Mouse (Mus musculus) kidney, postnatal 0 days (tissue): ENCODE measurements at regions not wholly inside any gene's neighbourhood (a gene's known extent, or its start where the extent isn't known, plus 50 kb on each side); places are given as distances from the start of the nearest gene placed in this dataset.

Source experiments
- ATAC-seq: fragments of 200-750 bp; cut with Nextera tagmentation; replicated peaks from 2 replicates; pipeline ENCODE4 v1.8.0; 2017; ENCODE audit warnings: low read depth, moderate number of reproducible peaks, moderate TSS enrichment, moderate library complexity; ENCODE audit not compliant: low FRiP score
- DNase-seq: peaks from one replicate; pipeline ENCODE4 v3.0.0-alpha.2; 2016; ENCODE audit warnings: low spot score
- H3K27ac ChIP-seq: fragments of 300-500 bp; sonication (generic); 2 replicates; pipeline ENCODE4 v1.5.1; 2014; ENCODE audit warnings: mild to moderate bottlenecking
- H3K27me3 ChIP-seq: fragments of 300-500 bp; sonication (generic); 2 replicates; pipeline ENCODE4 v1.6.1; 2014; ENCODE audit warnings: low read length, mixed read lengths; ENCODE audit not compliant: insufficient read depth
- H3K36me3 ChIP-seq: fragments of 300-500 bp; sonication (generic); 2 replicates; pipeline ENCODE4 v1.6.1; 2014; ENCODE audit warnings: low read length, mixed read lengths; ENCODE audit not compliant: insufficient read depth
- H3K4me1 ChIP-seq: fragments of 300-500 bp; sonication (generic); replicated peaks from 2 replicates; pipeline ENCODE4 v1.6.1; 2014; ENCODE audit warnings: antibody characterized with exemption, low read length, mixed read lengths; ENCODE audit not compliant: insufficient read depth
- H3K4me2 ChIP-seq: fragments of 300-500 bp; sonication (generic); 2 replicates; pipeline ENCODE4 v1.6.1; 2014; ENCODE audit warnings: mild to moderate bottlenecking, low read length, moderate library complexity, mixed read lengths
- H3K4me3 ChIP-seq: fragments of 300-500 bp; sonication (generic); replicated peaks from 2 replicates; pipeline ENCODE4 v1.5.1; 2014; ENCODE audit warnings: low read depth, low read length
- H3K9ac ChIP-seq: fragments of 300-500 bp; sonication (generic); 2 replicates; pipeline ENCODE4 v1.6.1; 2014; ENCODE audit warnings: low read depth, low read length
- H3K9me3 ChIP-seq: fragments of 300-500 bp; sonication (generic); replicated peaks from 2 replicates; pipeline ENCODE4 v1.6.1; 2016; ENCODE audit warnings: low read length, inconsistent platforms, mixed read lengths
- CTCF ChIP-seq: IDR thresholded peaks from 2 replicates; pipeline ENCODE4 v1.5.1; 2016; ENCODE audit warnings: antibody characterized with exemption, low read depth, mild to moderate bottlenecking, moderate library complexity
- WGBS: fragments of 180-500 bp; shearing (Covaris S2); extraction: QIAGEN DNeasy Blood & Tissue Kit; methylation state at CpG from one replicate; pipeline ENCODE4 v1.1.7; 2014; 5-methylcytosine and 5-hydroxymethylcytosine counted together

DNA sequence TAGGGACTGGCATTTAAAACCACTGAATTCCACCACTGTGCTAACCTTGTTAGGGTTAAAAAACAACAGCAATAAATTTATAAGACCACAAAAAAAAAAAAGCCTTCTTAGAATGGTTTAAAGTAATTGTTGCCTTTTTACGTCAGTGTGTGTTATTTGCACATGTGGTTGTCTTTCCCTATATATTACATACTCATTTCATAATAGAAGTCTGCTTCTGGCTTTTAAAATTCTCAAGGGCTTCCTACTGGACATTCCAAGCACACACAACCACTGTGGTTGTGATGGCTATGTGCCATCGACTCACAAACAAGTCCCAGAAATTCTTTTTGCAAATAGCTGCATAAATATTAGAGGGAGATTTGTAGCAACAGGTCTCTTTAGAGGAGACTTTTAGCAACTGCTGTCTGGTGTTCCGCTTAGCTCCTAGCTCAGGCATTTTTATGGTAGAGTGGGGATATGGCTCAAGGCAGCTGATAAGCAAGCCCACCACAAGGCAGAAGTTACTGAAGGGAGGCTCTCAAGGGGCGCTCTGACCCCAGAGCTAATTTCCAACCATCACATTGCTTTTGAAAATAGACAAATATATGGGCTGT, 138.8 kb upstream of the Gpc5 start:
- Histone ChIP-seq H3K27me3 (no peaks in the 10 kb centered on the region), H3K4me3 (no peak overlapping the region), H3K27ac (no peak overlapping the region), H3K4me1 (0 out of 2 replicates have a peak, but pooled peaks cover 3% of the 10 kb centered on the region), H3K4me2 (no peak overlapping the region), H3K36me3 (no peaks in the 10 kb centered on the region), H3K9ac (no peak overlapping the region), H3K9me3 (no peaks in the 10 kb centered on the region)
- WGBS, result 39% methylated on average over 4 of the region's 4 CpGs
- DNase-seq (peak; percentile 63), ATAC-seq (no peak)
- TF ChIP-seq CTCF, result no peak

DNA sequence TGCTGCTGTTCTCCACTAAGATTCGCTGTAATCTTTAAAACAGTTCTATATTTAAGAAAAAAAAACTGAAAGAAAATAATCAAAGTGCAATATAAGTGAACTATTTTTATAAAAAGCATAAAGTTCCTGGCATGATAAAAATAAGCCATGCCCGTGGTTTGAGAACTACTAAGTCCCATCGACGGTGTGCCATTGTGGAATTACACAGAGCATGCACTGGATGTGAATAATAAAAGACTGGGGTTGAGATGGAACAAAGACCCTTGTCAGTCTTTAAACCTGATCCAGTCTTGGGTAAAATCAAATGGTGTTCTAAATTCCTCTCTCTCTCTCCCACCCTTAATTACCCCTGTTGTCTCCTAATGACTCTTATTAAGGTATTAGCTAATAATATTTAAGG, 137.7 kb upstream of the Gpc5 start:
- Histone ChIP-seq H3K9ac (no peak overlapping the region), H3K27me3 (no peaks in the 10 kb centered on the region), H3K27ac (no peak overlapping the region), H3K9me3 (no peaks in the 10 kb centered on the region), H3K4me3 (no peak overlapping the region), H3K4me2 (no peak overlapping the region), H3K36me3 (no peaks in the 10 kb centered on the region), H3K4me1 (0 out of 2 replicates have a peak, but pooled peaks cover 3% of the 10 kb centered on the region)
- no peak for TF ChIP-seq CTCF
- 69% methylated on average over 4 of the region's 4 CpGs for WGBS
- ATAC-seq (no peak), DNase-seq (no peak)

DNA sequence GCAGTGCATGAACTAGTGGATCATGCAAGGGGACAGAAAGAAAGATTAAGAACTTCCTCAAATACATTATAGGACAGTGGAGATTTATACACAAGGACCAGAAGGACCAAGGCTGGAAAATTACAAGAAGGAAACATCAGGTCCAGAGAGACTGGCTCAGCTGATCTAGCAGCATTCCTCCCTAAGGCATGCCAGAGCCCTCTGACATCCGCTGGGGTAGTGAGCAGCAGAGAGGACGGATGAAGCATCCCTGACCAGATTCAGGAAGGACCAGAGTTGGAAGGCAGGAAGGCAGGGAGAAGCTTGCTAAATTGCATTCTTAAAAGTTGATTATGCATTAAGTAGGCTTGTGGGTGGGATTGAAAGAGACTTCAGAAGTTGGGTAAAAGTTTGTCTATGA, 136.4 kb upstream of the Gpc5 start:
- peak; percentile 34 for DNase-seq
- Histone ChIP-seq H3K27me3 (no peaks in the 10 kb centered on the region), H3K9ac (no peak overlapping the region), H3K4me2 (no peak overlapping the region), H3K4me3 (no peak overlapping the region), H3K27ac (no peak overlapping the region), H3K36me3 (no peaks in the 10 kb centered on the region), H3K4me1 (0 out of 2 replicates have a peak, but pooled peaks cover 3% of the 10 kb centered on the region), H3K9me3 (no peaks in the 10 kb centered on the region)
- ATAC-seq, result no peak
- WGBS, result 61% methylated on average over 2 of the region's 2 CpGs
- no peak for TF ChIP-seq CTCF

DNA sequence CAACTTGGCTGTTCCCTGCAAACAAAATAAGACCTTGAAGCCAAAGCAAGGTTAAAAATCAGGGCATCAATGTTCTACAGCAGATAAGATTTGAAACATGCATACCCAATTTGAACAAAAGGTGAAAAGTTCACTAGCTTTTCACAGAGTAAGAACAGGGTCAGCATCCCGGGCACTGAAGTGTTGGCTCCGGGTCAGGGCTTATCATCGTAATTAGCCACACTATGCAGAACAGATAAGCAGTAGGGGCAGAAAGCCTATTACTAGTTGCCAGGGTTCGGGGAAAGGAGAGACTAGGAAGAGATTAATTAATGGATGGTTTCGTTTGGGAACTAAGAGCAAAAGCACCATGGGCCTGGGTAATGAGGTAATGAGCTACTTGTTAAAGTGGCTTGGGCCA, 131.7 kb upstream of the Gpc5 start:
- Histone ChIP-seq H3K4me1 (no peaks in the 10 kb centered on the region), H3K36me3 (no peaks in the 10 kb centered on the region), H3K27ac (no peak overlapping the region), H3K9ac (no peak overlapping the region), H3K4me3 (no peak overlapping the region), H3K27me3 (no peaks in the 10 kb centered on the region), H3K9me3 (no peaks in the 10 kb centered on the region), H3K4me2 (no peak overlapping the region)
- DNase-seq, result no peak
- TF ChIP-seq CTCF, result no peak
- WGBS, result 59% methylated on average over 5 of the region's 5 CpGs
- 0 out of 2 replicates have a peak, but pooled peaks have one; percentile 54 for ATAC-seq

DNA sequence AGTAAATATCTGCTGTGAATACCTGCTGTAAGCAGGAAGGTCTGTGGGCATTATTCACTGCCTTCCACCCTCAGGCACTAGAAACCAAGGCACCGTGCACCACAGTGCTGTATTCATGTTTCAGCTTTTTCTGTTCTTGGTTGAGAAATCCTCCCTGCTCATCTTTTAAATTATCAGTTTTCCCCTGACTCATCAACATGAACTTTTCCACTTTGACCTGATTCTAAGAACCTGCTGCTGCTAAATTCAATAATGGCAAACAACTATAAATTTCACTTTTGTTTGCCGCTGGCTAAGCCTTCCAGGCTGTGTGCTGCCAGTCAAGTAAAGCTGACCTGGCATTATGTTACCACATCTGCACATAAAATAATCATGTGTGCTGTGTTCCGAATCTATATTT, 126.1 kb upstream of the Gpc5 start:
- no peak for TF ChIP-seq CTCF
- Histone ChIP-seq H3K4me2 (no peak overlapping the region), H3K27me3 (no peaks in the 10 kb centered on the region), H3K27ac (no peak overlapping the region), H3K4me3 (no peak overlapping the region), H3K9ac (no peak overlapping the region), H3K4me1 (no peaks in the 10 kb centered on the region), H3K9me3 (no peaks in the 10 kb centered on the region), H3K36me3 (no peaks in the 10 kb centered on the region)
- ATAC-seq (no peak), DNase-seq (no peak)
- 47% methylated on average over 3 of the region's 3 CpGs for WGBS

DNA sequence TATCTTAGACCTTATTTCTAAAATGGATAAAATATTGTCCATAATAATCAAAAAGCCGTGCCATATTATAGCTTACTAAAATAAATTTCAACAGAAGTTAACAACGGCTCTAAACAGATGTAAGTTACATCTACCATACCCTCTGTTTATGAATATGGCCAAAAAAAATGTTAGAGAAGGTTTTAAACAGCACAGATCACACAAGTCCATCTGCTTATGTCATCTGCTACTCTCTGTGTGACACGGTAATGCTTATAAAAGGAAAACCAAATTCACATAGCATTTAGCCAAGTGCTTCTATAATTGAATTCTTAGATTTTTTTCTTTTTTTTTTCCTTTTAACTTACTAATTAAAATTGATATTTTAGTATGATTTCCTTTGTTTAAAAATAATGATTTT, 123.0 kb upstream of the Gpc5 start:
- no peaks in the 10 kb centered on the region for H3K36me3 ChIP-seq
- no peak overlapping the region for H3K4me3 ChIP-seq
- H3K27me3 ChIP-seq, result no peaks in the 10 kb centered on the region
- no peaks in the 10 kb centered on the region for H3K9me3 ChIP-seq
- ATAC-seq, result no peak
- H3K4me1 ChIP-seq, result no peaks in the 10 kb centered on the region
- H3K9ac ChIP-seq, result no peak overlapping the region
- 95% methylated on average over 3 of the region's 3 CpGs for whole genome bisulfite sequencing
- no peak overlapping the region for H3K27ac ChIP-seq
- DNase-seq, result no peak
- TF ChIP-seq CTCF, result no peak
- no peak overlapping the region for H3K4me2 ChIP-seq

DNA sequence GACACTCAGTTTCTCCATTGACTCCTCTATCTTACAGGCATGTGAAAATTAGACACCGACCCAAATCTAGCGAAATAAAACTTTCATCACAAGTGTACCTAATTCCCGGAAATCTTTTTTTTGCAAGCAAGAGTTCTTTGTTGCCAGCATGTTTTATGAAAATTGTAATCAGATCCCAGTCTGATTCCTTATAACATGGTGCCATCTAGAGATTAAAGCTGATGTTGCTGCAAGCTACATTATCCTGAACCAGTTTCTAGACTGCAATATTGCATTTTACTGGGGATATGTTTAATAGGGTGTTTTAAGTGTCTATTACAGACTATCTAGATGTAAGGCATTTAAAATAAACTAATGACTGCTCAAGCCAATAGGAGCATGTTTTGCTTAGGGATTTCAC, 110.9 kb upstream of the Gpc5 start:
- WGBS, result 65% methylated on average over 3 of the region's 3 CpGs
- H3K27ac ChIP-seq, result no peak overlapping the region

More for the DNA sequence above, 110.9 kb upstream of the Gpc5 start:
- H3K4me2 ChIP-seq, result no peak overlapping the region
- ATAC-seq, result no peak
- TF ChIP-seq CTCF, result peak; percentile 60
- peak; percentile 25 for DNase-seq
- no peaks in the 10 kb centered on the region for H3K4me1 ChIP-seq
- no peak overlapping the region for H3K9ac ChIP-seq
- no peaks in the 10 kb centered on the region for H3K27me3 ChIP-seq
- no peak overlapping the region for H3K4me3 ChIP-seq
- no peaks in the 10 kb centered on the region for H3K9me3 ChIP-seq
- no peaks in the 10 kb centered on the region for H3K36me3 ChIP-seq
